Mouse (Mus musculus): ENCODE measurements at regions not wholly inside any gene's neighbourhood (a gene's known extent, or its start where the extent isn't known, plus 50 kb on each side); places are given as distances from the start of the nearest gene placed in this dataset.
A peak's percentile ranks its signal among the peaks of the same experiment; 100 is the strongest.

DNA sequence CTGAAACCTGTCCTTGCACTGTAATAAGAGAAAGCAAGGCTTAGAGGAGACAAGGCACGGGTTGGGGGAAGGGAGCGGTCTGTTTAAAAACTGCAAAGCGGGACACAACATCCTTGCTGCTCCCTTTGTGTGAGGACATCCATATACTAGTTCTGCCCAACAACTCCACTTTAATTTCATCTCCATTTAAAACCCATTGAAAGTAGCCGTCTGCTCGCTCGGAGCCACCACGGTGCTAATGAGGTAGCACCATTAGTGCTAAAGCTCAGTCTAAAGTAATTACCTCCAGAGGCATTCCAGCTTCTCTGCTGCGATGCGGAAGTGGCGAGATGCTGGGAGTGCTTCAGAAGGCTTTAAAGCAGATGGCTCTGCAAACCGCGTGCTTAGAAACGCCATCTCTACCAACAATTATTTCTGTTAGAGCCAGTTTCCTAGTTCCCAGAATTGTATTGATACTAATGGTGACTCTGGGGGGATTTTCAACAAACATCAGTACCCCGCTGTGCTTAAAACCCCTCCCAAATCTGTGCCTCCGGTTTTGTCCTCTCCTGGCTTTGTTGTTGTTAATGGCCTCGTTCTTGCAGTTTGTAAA is 154.7 kb upstream of the Tmtc1 start:
- Histone ChIP-seq H3K9me3 (replicated peaks; ENCODE audit: control insufficient read depth, low read length) (no peaks in the 10 kb centered on the region), H3K27ac (replicated peaks; ENCODE audit: low read depth, low read length) (no peak overlapping the region), H3K27me3 (ENCODE audit: control insufficient read depth, insufficient read depth, low read length) (no peaks in the 10 kb centered on the region), H3K4me2 (ENCODE audit: low read depth, low read length) (peak overlapping the region; percentile 36), H3K36me3 (replicated peaks; ENCODE audit: control insufficient read depth, insufficient read depth, low read depth, low read length) (no peaks in the 10 kb centered on the region), H3K4me1 (ENCODE audit: control insufficient read depth, insufficient read depth, low read length) (no peaks in the 10 kb centered on the region), H3K4me3 (ENCODE audit: low read depth, low read length) (peak overlapping the region; percentile 11; the same call in 1 of the 2 replicates), H3K9ac (replicated peaks; ENCODE audit: low read length) (peak overlapping the region; percentile 7; the same call in 1 of the 2 replicates)
- peak; percentile 55; the same call in 1 of the 2 replicates for ATAC-seq (replicated peaks; ENCODE audit: insufficient number of reproducible peaks, low FRiP score, low TSS enrichment, low read depth)
- WGBS, result 4% methylated on average over 16 of the region's 16 CpGs
- peak; percentile 60 for DNase-seq (ENCODE audit: low spot score)

DNA sequence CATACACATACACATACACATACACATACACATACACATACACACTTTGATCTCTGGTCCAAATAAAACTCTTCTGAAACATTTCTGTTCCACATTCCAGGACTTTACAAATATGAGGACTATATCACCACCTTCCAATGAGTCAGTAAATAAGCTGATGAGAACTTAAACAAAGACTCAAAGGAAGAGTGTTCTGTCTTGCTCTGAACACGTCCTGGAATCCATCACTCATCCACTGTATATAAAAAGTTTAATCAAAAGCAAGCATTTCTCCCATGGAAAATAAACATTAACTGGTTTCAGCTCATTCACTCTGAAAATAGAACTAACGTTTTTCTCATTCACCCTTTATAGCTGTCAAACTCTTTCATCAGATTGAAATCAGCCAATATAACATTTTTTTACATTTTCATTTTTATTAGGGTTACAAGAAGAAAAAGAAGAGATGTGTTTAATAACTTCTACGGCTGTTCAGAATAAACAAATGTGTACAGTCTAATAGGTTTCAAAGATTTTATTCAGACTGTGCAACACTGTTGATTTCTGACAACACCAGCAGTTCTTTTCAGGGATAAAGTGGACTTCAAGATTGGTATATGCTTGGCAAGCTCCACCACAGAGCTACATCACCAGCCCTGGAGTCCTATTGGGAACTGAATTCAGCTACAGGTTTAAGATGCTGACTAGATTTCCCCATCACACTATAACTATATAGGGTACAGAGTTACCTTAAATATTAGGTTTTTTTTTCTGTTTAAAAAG is 151.0 kb upstream of the Tmtc1 start:
- WGBS, result 65% methylated on average over 3 of the region's 3 CpGs
- Histone ChIP-seq H3K4me3 (ENCODE audit: low read depth, low read length) (no peak overlapping the region), H3K4me1 (ENCODE audit: control insufficient read depth, insufficient read depth, low read length) (no peaks in the 10 kb centered on the region), H3K9ac (replicated peaks; ENCODE audit: low read length) (no peak overlapping the region), H3K4me2 (ENCODE audit: low read depth, low read length) (no peak overlapping the region), H3K9me3 (replicated peaks; ENCODE audit: control insufficient read depth, low read length) (no peaks in the 10 kb centered on the region), H3K27me3 (ENCODE audit: control insufficient read depth, insufficient read depth, low read length) (no peaks in the 10 kb centered on the region), H3K27ac (replicated peaks; ENCODE audit: low read depth, low read length) (no peak overlapping the region), H3K36me3 (replicated peaks; ENCODE audit: control insufficient read depth, insufficient read depth, low read depth, low read length) (no peaks in the 10 kb centered on the region)
- no peak for ATAC-seq (replicated peaks; ENCODE audit: insufficient number of reproducible peaks, low FRiP score, low TSS enrichment, low read depth)
- DNase-seq (ENCODE audit: low spot score), result no peak

DNA sequence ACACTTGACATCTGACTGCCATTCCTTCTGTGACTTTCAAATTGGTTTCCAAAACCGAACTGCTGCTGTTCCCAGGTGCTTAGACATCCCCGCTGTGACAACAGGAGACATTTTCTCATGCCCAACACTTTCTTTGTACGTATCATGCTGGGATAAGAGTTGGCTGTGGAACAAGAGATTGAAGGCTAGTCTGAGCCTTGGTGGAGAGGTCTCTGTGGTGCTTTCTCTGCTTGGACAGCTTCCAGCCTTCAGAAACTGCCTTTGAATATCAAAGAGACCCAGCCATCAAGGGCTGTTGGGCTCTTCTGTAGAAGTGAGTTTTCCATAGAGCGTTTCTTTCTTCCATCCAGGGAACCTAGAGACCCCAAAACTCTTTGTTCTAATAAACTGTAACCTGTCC is 144.8 kb upstream of the Tmtc1 start:
- Histone ChIP-seq H3K4me3 (ENCODE audit: low read depth, low read length) (no peak overlapping the region), H3K9ac (replicated peaks; ENCODE audit: low read length) (no peak overlapping the region), H3K4me1 (ENCODE audit: control insufficient read depth, insufficient read depth, low read length) (no peaks in the 10 kb centered on the region), H3K9me3 (replicated peaks; ENCODE audit: control insufficient read depth, low read length) (no peaks in the 10 kb centered on the region), H3K27me3 (ENCODE audit: control insufficient read depth, insufficient read depth, low read length) (no peaks in the 10 kb centered on the region), H3K4me2 (ENCODE audit: low read depth, low read length) (no peak overlapping the region), H3K27ac (replicated peaks; ENCODE audit: low read depth, low read length) (no peak overlapping the region), H3K36me3 (replicated peaks; ENCODE audit: control insufficient read depth, insufficient read depth, low read depth, low read length) (no peaks in the 10 kb centered on the region)
- ATAC-seq (replicated peaks; ENCODE audit: insufficient number of reproducible peaks, low FRiP score, low TSS enrichment, low read depth) (no peak), DNase-seq (ENCODE audit: low spot score) (no peak)
- 88% methylated on average over 4 of the region's 4 CpGs for WGBS

DNA sequence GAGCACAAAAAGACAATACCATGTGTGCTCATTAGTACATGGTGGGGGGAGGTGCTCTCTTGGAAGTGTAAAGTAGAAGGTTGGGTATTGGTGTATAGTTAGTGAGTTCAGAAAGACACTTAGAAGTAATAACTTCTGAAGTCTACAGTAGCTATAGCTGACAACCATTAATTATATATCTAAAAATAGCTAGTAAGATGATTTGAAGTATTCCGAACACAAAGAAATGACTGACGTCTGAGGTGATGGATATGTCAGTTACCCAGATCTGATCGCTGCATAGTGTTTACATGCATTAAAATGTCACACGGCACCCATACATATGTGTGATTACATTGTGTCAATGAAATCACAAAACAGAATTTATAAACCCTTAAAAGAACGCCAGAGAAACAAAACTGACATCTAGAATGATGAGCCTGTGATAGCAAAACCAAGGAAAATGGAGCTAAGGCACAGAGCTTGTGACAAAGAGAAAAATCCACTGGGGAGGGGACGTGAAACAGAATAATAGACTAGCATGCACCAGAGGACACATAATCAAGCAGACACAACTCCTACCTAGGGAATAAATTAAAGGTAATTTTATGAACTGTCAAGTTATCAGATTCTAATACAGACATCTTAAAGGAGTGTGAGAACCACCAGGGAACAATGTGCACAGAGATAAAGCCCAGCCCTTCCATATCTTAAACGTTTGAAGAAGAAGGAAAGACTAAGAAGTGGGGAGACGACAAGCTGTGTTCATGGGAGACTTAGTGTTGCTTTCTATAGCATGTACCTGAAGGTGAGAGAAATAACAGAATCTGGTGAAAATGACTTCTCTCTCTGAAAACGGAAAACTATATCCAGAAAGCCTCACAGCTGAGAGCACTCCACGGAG is 142.5 kb upstream of the Tmtc1 start:
- no peaks in the 10 kb centered on the region for H3K27me3 ChIP-seq (ENCODE audit: control insufficient read depth, insufficient read depth, low read length)
- no peak overlapping the region for H3K9ac ChIP-seq (replicated peaks; ENCODE audit: low read length)
- no peak for DNase-seq (ENCODE audit: low spot score)
- H3K4me3 ChIP-seq (ENCODE audit: low read depth, low read length), result no peak overlapping the region
- ATAC-seq (replicated peaks; ENCODE audit: insufficient number of reproducible peaks, low FRiP score, low TSS enrichment, low read depth), result no peak
- H3K4me1 ChIP-seq (ENCODE audit: control insufficient read depth, insufficient read depth, low read length), result no peaks in the 10 kb centered on the region
- H3K9me3 ChIP-seq (replicated peaks; ENCODE audit: control insufficient read depth, low read length), result no peaks in the 10 kb centered on the region
- no peak overlapping the region for H3K4me2 ChIP-seq (ENCODE audit: low read depth, low read length)
- no peaks in the 10 kb centered on the region for H3K36me3 ChIP-seq (replicated peaks; ENCODE audit: control insufficient read depth, insufficient read depth, low read depth, low read length)
- WGBS, result 85% methylated on average over 10 of the region's 10 CpGs
- H3K27ac ChIP-seq (replicated peaks; ENCODE audit: low read depth, low read length), result no peak overlapping the region

DNA sequence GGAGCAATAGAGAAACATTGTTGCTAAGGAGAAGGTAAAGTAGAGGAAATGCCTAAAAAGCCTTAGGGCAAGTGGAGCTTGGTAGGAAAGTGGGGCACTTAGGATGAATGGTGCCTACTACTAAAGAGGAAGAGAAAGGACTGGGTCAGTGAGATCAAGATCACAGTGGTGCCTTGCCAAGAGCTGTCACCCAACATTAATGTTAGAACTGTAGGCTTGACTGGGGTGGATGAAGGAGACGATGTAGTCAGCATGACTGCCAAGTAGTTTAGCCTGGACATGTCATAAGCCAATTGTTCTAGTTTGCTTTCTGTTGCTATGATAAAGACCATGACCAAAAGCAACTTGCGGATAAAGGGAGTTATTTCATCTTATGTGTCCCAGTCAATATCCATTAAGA is 139.9 kb upstream of the Tmtc1 start:
- no peaks in the 10 kb centered on the region for H3K36me3 ChIP-seq (replicated peaks; ENCODE audit: control insufficient read depth, insufficient read depth, low read depth, low read length)
- H3K4me1 ChIP-seq (ENCODE audit: control insufficient read depth, insufficient read depth, low read length), result no peaks in the 10 kb centered on the region
- H3K27ac ChIP-seq (replicated peaks; ENCODE audit: low read depth, low read length), result no peak overlapping the region
- no peak overlapping the region for H3K4me2 ChIP-seq (ENCODE audit: low read depth, low read length)
- H3K27me3 ChIP-seq (ENCODE audit: control insufficient read depth, insufficient read depth, low read length), result no peaks in the 10 kb centered on the region
- 84% methylated on average over 2 of the region's 2 CpGs for whole genome bisulfite sequencing
- DNase-seq (ENCODE audit: low spot score), result no peak
- no peak overlapping the region for H3K9ac ChIP-seq (replicated peaks; ENCODE audit: low read length)
- ATAC-seq (replicated peaks; ENCODE audit: insufficient number of reproducible peaks, low FRiP score, low TSS enrichment, low read depth), result no peak
- no peaks in the 10 kb centered on the region for H3K9me3 ChIP-seq (replicated peaks; ENCODE audit: control insufficient read depth, low read length)
- no peak overlapping the region for H3K4me3 ChIP-seq (ENCODE audit: low read depth, low read length)

DNA sequence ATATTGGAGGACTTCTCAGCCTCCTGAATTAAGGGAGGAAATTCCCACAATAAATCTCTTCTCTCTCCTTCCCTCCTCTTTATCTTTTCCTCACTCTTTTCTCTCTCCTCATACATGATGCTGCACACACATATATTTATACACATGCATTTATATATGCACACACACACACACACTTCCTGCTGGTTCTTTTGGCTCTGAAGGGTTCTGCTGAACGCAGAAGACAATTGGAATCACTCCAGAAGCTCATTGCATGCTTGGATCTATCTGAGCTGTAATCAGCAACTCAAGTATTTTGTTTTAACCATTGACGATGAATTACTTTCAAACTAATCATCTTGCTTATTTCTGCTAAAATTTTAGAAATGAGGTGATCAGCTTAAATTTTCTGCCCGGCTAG is 134.1 kb upstream of the Tmtc1 start:
- WGBS, result 84% methylated on average over 3 of the region's 3 CpGs
- no peak overlapping the region for H3K4me3 ChIP-seq (ENCODE audit: low read depth, low read length)
- H3K4me2 ChIP-seq (ENCODE audit: low read depth, low read length), result no peak overlapping the region
- no peaks in the 10 kb centered on the region for H3K27me3 ChIP-seq (ENCODE audit: control insufficient read depth, insufficient read depth, low read length)
- ATAC-seq (replicated peaks; ENCODE audit: insufficient number of reproducible peaks, low FRiP score, low TSS enrichment, low read depth), result no peak
- H3K36me3 ChIP-seq (replicated peaks; ENCODE audit: control insufficient read depth, insufficient read depth, low read depth, low read length), result no peaks in the 10 kb centered on the region
- no peak overlapping the region for H3K27ac ChIP-seq (replicated peaks; ENCODE audit: low read depth, low read length)
- no peaks in the 10 kb centered on the region for H3K4me1 ChIP-seq (ENCODE audit: control insufficient read depth, insufficient read depth, low read length)
- H3K9me3 ChIP-seq (replicated peaks; ENCODE audit: control insufficient read depth, low read length), result no peaks in the 10 kb centered on the region
- no peak overlapping the region for H3K9ac ChIP-seq (replicated peaks; ENCODE audit: low read length)
- no peak for DNase-seq (ENCODE audit: low spot score)

DNA sequence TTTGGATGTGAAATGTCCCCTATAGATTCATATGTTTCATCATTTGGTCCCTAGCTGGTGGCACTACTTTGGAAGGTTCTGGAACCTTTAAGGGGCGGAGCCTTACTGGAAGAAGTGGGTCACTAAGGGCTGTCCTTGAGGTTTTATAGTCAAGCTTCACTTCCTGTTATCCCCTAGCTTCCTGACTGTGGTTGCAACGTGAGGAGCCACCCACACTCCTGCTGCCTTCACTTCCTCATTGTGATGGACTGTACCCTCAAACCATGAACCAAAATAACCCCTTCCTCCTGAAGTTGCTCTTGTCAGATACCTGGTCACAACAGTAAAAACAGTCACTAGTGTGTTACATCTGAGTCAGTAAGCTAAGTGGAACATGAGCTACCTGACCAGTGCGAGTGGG is 133.5 kb upstream of the Tmtc1 start:
- 78% methylated on average over 3 of the region's 3 CpGs for WGBS
- DNase-seq (ENCODE audit: low spot score), result no peak
- Histone ChIP-seq H3K4me2 (ENCODE audit: low read depth, low read length) (no peak overlapping the region), H3K9ac (replicated peaks; ENCODE audit: low read length) (no peak overlapping the region), H3K9me3 (replicated peaks; ENCODE audit: control insufficient read depth, low read length) (no peaks in the 10 kb centered on the region), H3K27ac (replicated peaks; ENCODE audit: low read depth, low read length) (no peak overlapping the region), H3K4me1 (ENCODE audit: control insufficient read depth, insufficient read depth, low read length) (no peaks in the 10 kb centered on the region), H3K36me3 (replicated peaks; ENCODE audit: control insufficient read depth, insufficient read depth, low read depth, low read length) (no peaks in the 10 kb centered on the region), H3K27me3 (ENCODE audit: control insufficient read depth, insufficient read depth, low read length) (no peaks in the 10 kb centered on the region), H3K4me3 (ENCODE audit: low read depth, low read length) (no peak overlapping the region)
- ATAC-seq (replicated peaks; ENCODE audit: insufficient number of reproducible peaks, low FRiP score, low TSS enrichment, low read depth), result no peak

Data from embryonic facial prominence, embryonic 11.5 days (tissue).